Mouse (Mus musculus): Measurements from ENCODE around the gene Ppfia4.

The Ppfia4 gene

GRCm38 (mm10) chr1:134332770-134333271 is at the start of gene Ppfia4:
Ppfia4 (minus strand) TSS chr1:134332928.
- peak; percentile 81 for DNase-seq

GRCm38 (mm10) chr1:134381795-134382625 is 49.3 kb upstream of the Ppfia4 start:
- DNase-seq = no peak

DNA sequence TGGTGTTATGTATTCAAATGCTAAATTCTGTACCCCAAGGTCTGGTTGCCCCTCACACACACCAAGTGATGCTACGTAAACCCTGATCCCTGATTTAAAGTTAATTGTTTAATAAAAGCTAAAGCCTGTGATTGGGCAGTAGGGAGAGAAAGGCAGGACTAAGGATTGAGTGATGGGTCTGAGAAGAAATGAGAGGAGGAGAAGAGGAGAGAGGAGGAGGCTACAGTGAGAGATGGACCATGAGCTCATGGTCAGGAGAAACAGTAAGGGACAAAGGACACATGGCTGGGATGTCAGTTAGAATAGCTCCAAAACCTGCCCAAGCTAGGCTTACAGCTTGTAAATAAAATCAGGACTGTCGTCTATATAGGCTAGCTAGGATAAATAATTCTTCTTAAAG is 48.3 kb upstream of the Ppfia4 start:
- no peak for DNase-seq

DNA sequence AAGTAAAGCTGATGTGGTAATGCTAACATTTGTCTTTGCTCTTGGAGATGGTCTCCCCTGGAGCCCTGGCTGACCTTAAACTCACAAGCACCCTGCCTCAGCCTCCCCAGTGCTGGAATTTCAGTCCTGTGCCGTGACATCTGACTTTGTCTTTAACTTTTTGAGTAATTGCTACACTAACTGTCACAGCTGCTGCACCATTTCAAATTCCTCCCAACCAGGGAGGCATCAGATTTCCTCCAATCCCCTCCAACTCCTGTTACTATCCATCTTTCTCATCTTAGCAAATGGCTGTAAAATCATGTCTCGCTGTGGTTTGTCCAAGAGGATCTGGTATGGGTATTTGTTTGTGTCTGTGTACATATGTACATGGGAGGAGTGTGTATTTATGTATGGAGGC is 41.4 kb upstream of the Ppfia4 start:
- no peak for DNase-seq

DNA sequence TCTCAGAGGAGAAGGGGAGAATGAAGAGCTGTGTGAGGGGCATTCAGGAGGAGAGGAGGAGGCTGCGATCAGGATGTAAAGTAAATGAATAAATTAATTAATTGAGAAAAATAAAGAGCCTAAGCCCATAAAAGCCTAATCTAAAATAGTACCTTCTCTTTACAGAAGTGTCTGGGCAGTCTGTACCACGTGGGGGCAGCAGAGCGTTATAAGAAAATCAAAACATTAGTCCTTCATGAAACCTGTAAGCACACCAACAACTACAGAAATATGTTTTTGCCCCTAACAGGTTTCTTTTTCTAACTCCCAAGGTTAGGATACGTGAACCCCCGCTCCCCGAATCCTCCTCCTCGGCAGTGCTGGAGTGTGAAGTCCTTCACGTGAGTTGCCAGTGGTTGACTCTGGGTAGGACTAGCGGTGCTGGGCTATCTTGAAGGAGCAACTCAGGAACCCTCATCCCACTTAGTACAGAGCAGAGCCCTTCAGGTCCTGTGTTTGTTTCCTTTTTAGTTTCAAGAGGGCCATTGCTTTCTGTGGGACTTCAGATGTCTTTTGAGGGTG is 36.1 kb upstream of the Ppfia4 start:
- DNase-seq = peak; percentile 53

GRCm38 (mm10) chr1:134365491-134365890 is 32.8 kb upstream of the Ppfia4 start:
- DNase-seq = no peak

GRCm38 (mm10) chr1:134363194-134363593 is 30.5 kb upstream of the Ppfia4 start:
- DNase-seq = no peak

DNA sequence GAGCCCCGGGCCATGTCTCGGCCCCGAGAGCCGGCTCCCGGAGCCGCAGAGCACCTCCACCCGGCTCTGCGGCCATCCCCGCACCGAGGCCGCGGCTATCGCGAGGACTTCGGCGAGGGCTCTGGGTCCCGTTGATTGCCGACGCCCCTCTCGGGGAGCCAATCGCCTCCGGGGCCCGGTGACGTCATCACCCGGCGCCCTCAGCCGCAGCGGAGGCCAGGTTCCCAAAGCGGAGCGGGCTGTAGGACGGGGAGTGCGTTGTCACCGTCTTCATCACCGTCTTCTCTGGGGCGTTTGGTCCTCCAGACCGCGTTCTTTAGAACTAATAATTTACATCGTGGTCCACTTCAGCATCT is 29.1 kb upstream of the Ppfia4 start, which contains the start of gene Tmem183a:
TSS of gene Tmem183a (minus strand) at position 123 of the 356 bp plus-strand sequence.
- DNase-seq = peak; percentile 96

- DNase-seq = no peak
Observed at GRCm38 (mm10) chr1:134361195-134361856, 28.6 kb upstream of the Ppfia4 start.

GRCm38 (mm10) chr1:134360656-134361055 is 27.9 kb upstream of the Ppfia4 start:
- DNase-seq = no peak

DNA sequence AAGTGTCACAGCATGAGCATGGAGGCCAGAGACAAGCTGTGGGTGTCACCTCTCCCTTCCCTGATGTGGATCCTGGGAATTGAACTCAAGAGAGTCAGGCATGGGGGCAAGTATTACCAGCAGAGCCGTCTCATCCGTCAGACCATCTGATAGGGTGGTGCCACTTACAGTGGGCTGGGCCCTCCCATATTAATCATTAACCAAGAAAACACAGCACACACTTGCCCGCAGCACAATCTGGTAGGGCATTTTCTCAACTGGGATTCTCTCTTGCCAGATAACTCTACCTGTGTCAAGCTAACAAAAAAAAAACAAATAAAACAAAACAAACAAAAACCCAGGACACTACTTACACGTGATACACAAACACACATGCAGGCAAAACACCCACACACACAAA is 24.7 kb upstream of the Ppfia4 start:
- no peak for DNase-seq

DNA sequence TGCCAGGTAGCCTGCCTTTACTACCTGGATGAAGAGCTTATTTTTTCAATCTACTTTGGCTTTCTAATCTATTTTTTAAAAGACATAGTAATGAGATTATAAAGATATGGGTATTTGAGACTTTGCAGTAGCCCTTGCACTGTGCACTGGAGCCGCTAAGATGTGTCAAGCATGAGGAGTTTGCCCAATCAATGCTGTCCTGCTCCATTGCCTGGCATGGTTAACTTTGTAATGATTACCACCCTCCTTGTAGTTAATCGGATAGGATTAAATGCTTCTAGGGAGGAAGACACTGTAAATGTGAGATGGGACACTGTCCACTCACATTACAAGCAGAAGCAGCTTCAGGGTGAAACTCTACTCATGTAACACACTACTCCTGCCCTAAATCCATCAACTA is 20.6 kb upstream of the Ppfia4 start:
- no peak for DNase-seq

GRCm38 (mm10) chr1:134347791-134348190 is 15.1 kb upstream of the Ppfia4 start:
- no peak for DNase-seq

DNA sequence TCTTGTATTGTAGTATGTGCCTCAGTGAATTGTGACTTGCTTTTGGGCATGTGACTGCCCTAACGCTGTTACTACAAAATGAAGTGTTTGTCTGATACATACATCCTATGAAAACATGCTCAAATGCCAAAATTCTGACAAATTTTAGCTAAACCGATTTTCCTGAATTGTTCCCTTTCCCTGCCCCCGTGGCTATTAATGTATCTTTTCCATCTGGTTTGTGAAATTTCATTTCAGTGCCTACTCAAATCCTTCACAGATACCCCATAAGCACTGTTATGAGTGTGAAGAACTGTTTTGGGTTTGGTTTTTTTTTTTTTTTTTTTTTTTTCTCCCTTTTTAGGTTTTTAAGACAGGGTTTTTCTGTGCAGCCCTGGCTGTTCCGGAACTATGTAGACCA is 12.3 kb upstream of the Ppfia4 start:
- DNase-seq = no peak

GRCm38 (mm10) chr1:134344005-134344950 is 11.6 kb upstream of the Ppfia4 start:
- peak; percentile 95 for DNase-seq

DNA sequence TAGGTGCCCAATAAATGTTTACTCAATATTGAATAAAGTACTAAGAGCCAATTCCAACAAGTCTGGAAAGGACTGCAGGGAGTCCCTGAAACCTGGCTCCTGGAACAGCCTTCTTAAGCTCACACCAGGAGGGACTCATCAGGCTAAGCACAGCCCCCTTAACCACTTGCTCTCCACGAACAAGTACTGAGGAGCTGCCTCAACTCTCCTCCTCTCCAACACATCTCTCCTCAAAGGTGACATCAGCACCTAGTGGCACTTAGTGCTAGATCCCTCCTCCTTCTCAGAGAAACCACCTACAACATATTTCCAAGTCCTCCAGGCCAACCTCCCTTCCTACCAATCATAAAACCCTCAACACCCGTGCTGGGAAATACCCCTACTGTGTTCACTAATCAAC is 10.8 kb upstream of the Ppfia4 start:
- DNase-seq = peak; percentile 80

GRCm38 (mm10) chr1:134342781-134343310 is 10.1 kb upstream of the Ppfia4 start:
- DNase-seq = peak; percentile 67

GRCm38 (mm10) chr1:134342278-134342664 is 9.5 kb upstream of the Ppfia4 start:
- peak; percentile 89 for DNase-seq

DNA sequence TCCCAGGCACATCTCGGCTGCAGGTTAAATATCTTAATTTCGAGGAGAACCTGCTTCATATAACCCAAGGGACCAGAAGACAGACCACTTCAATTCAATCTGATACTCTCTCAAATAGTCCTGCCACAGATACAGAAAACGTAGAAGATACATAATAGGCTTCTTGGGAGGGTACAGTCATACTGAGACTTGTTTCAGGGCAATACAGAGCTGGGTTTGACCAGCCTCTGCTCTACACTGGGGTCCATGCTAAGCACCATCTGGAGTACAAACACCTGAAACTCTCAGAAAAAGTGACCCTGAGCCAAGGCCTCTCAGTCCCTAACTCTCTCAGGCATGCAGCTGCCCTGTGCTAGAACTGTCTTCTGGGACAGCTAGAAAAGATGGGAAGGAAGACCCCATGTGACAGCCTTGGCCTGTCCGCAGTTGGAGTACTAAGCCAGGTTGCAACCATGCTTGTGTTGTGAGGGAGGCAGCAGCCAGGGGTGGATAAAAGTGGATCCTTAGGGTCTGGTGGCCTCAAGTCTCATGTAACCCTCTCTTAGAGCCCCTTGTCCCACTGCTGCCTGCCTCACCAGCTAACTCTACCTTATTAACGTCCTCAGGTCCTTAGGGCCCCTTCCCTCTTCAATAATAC is 9.0 kb upstream of the Ppfia4 start:
- DNase-seq = peak; percentile 42

DNA sequence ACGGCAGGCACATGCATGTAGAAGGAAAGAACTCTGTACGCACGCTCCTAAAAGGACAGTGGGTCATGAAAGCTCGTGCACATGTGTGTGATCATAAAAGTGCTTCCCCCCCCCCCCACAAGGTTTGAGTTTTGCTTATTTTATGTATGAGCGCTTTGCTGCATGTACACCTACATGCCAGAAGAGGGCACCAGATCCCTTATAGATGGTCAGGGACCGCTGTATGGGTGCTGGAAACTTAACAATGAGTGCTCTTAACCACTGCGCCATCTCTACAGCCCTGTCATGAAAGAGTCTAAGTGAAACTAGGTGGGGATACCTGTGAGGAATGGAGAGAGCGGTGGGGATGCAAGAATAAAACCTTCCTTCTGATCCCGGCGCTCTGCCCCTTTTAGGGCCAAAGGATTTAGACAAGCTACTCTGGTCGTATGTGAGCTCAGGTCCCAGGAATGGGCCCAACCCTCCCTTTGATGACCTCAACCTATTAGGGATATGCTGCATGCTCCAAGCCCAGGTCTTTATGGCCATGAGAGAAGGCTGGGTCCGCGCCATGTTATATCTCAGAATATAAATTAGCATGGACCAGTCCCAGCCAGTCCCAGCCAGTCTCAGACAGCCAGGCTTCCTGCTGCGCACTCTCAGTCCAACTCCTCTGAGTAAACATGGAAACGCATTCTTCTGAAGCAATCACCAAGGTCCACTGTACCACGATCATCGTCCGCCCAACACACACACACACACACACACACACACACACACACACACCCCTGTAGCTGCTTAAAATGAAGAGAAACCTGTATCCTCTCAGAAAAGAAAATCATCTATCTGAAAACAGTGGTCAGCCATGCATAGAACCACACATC is 7.3 kb upstream of the Ppfia4 start:
- DNase-seq = peak; percentile 50

GRCm38 (mm10) chr1:134339162-134339561 is 6.4 kb upstream of the Ppfia4 start:
- peak; percentile 40 for DNase-seq

Data from cerebellum, adult 9-10 months (tissue).